Comparison of ENCODE assay signal across 23 mouse cellular contexts in genomic region chr16:47482071-47482470, GRCm38 (mm10).
A peak's percentile ranks its signal among the peaks of the same experiment; 100 is the strongest.
DNase-seq lines count a peak whose midpoint lies in the region; ATAC-seq and TF ChIP-seq lines count a peak whose summit lies in the region.
"Had no signal": no experiment of that assay in that cellular context is flagged by ENCODE, and none has a peak within 500 bp of the region (broad histone marks: within the 10 kb centered on the region; RNA-seq: fewer than 3 reads in every experiment).

No protein-coding gene starts in this region.

- DNase-seq in hindbrain, embryonic 14.5 days (ENCODE audit: low spot score) = peak; percentile 30
- DNase-seq in brain, embryonic 14.5 days (ENCODE audit: low read depth) = peak; percentile 69
- no peak for DNase-seq in left cerebral cortex, adult 9 months (ENCODE audit: low spot score in 2 of 2)
- no peak for DNase-seq in ovary, adult 18-20 months (ENCODE audit: low spot score)
- DNase-seq: adrenal gland, adult 8-10 months; cerebellum, adult 8-10 months; cerebellum, postnatal 36 days; gastrocnemius, postnatal 36 days; heart, adult 2 months; kidney, adult 18-20 months; layer of hippocampus, adult 9-11 months; liver, embryonic 13.5 days; lung, adult 2 months; lung, postnatal 14 days; right cerebral cortex, postnatal 25 days; spleen, adult 18-20 months; thymus, postnatal 25 days had no signal

- TF ChIP-seq CTCF in brain, embryonic 14.5 days (IDR thresholded peaks at IDR 0.05; ENCODE audit: borderline replicate concordance, extremely low read depth, insufficient read depth, insufficient read length) = no peak

- no peak overlapping the region for H3K4me3 ChIP-seq in hindbrain, embryonic 14.5 days (replicated peaks; ENCODE audit: low read length)
- H3K4me3 ChIP-seq in hindbrain, embryonic 12.5 days = no peak overlapping the region
- H3K4me3 ChIP-seq in forebrain, embryonic 16.5 days (replicated peaks; ENCODE audit: low read length) = no peak overlapping the region
- no peak overlapping the region for H3K4me3 ChIP-seq in midbrain, embryonic 16.5 days (ENCODE audit: low read depth, low read length)
- H3K4me3 ChIP-seq: heart, adult 2 months; liver, embryonic 13.5 days had no signal

- no peak overlapping the region for H3K4me2 ChIP-seq in hindbrain, embryonic 14.5 days (replicated peaks)
- no peak overlapping the region for H3K4me2 ChIP-seq in hindbrain, embryonic 12.5 days (replicated peaks)
- H3K4me2 ChIP-seq in forebrain, embryonic 16.5 days (ENCODE audit: low read length) = no peak overlapping the region
- H3K4me2 ChIP-seq in midbrain, embryonic 16.5 days (ENCODE audit: low read length) = no peak overlapping the region
- H3K4me2 ChIP-seq: liver, embryonic 13.5 days had no signal

- TF ChIP-seq POLR2A in brain, embryonic 14.5 days (IDR thresholded peaks at IDR 0.05; ENCODE audit: borderline replicate concordance, extremely low read depth, insufficient read depth, insufficient read length, poor library complexity, severe bottlenecking) = no peak

- H3K9me3 ChIP-seq in hindbrain, embryonic 14.5 days (ENCODE audit: control insufficient read depth, low read length) = no peaks in the 10 kb centered on the region
- H3K9me3 ChIP-seq in hindbrain, embryonic 12.5 days (replicated peaks) = no peaks in the 10 kb centered on the region
- no peaks in the 10 kb centered on the region for H3K9me3 ChIP-seq in forebrain, embryonic 16.5 days (ENCODE audit: control insufficient read depth, low read length)
- no peaks in the 10 kb centered on the region for H3K9me3 ChIP-seq in midbrain, embryonic 16.5 days (replicated peaks; ENCODE audit: control insufficient read depth, low read length, poor library complexity, severe bottlenecking)
- H3K9me3 ChIP-seq: liver, embryonic 13.5 days had no signal

- peaks cover 4% of the 10 kb centered on the region for H3K27me3 ChIP-seq in hindbrain, embryonic 14.5 days (ENCODE audit: control insufficient read depth, insufficient read depth, low read length)
- peaks cover 3% of the 10 kb centered on the region; the same call in 1 of the 2 replicates for H3K27me3 ChIP-seq in hindbrain, embryonic 12.5 days
- no peaks in the 10 kb centered on the region for H3K27me3 ChIP-seq in forebrain, embryonic 16.5 days (replicated peaks; ENCODE audit: control insufficient read depth, insufficient read depth, low read length)
- H3K27me3 ChIP-seq in midbrain, embryonic 16.5 days (ENCODE audit: control insufficient read depth, insufficient read depth, low read depth, low read length) = no peaks in the 10 kb centered on the region
- H3K27me3 ChIP-seq: liver, embryonic 13.5 days had no signal

- ATAC-seq in hindbrain, embryonic 14.5 days (ENCODE audit: low FRiP score) = no peak; the same call in 1 of the 2 replicates
- no peak for ATAC-seq in hindbrain, embryonic 12.5 days (ENCODE audit: low FRiP score)
- ATAC-seq in forebrain, embryonic 16.5 days = 0 out of 2 replicates have a peak, but pooled peaks have one; percentile 38
- ATAC-seq in midbrain, embryonic 16.5 days = peak; percentile 86
- ATAC-seq: activated CD4-positive, CD25-positive, alpha-beta regulatory T cell, adult 4 months; inflammation-experienced regulatory T-cells, adult 6 months had no signal

- H3K9ac ChIP-seq in hindbrain, embryonic 14.5 days = no peak overlapping the region
- no peak overlapping the region for H3K9ac ChIP-seq in hindbrain, embryonic 12.5 days
- H3K9ac ChIP-seq in forebrain, embryonic 16.5 days (replicated peaks; ENCODE audit: low read depth, low read length) = no peak overlapping the region
- no peak overlapping the region for H3K9ac ChIP-seq in midbrain, embryonic 16.5 days (ENCODE audit: low read depth, low read length)
- H3K9ac ChIP-seq: liver, embryonic 13.5 days had no signal

- no peak overlapping the region for H3K27ac ChIP-seq in hindbrain, embryonic 14.5 days
- no peak overlapping the region for H3K27ac ChIP-seq in hindbrain, embryonic 12.5 days
- H3K27ac ChIP-seq in forebrain, embryonic 16.5 days (ENCODE audit: low read length) = no peak overlapping the region
- H3K27ac ChIP-seq in midbrain, embryonic 16.5 days (ENCODE audit: low read length) = no peak overlapping the region; the same call in 1 of the 2 replicates
- H3K27ac ChIP-seq: heart, adult 2 months; kidney, postnatal 0 days; liver, embryonic 13.5 days had no signal

- WGBS in hindbrain, embryonic 14.5 days = 21% methylated on average over 2 of the region's 2 CpGs
- WGBS in hindbrain, embryonic 12.5 days = 38% methylated on average over 2 of the region's 2 CpGs
- 33% methylated on average over 2 of the region's 2 CpGs for WGBS in forebrain, embryonic 16.5 days
- whole genome bisulfite sequencing in midbrain, embryonic 16.5 days = 15% methylated on average over 2 of the region's 2 CpGs

- H3K36me3 ChIP-seq in hindbrain, embryonic 14.5 days (replicated peaks; ENCODE audit: control insufficient read depth, insufficient read depth) = no peaks in the 10 kb centered on the region
- H3K36me3 ChIP-seq in hindbrain, embryonic 12.5 days = no peaks in the 10 kb centered on the region
- no peaks in the 10 kb centered on the region for H3K36me3 ChIP-seq in forebrain, embryonic 16.5 days (ENCODE audit: control insufficient read depth, insufficient read depth)
- no peaks in the 10 kb centered on the region for H3K36me3 ChIP-seq in midbrain, embryonic 16.5 days (ENCODE audit: control insufficient read depth, insufficient read depth, low read length)
- H3K36me3 ChIP-seq: liver, embryonic 13.5 days had no signal

- H3K4me1 ChIP-seq in hindbrain, embryonic 14.5 days (replicated peaks; ENCODE audit: control insufficient read depth, insufficient read depth, low read length) = no peaks in the 10 kb centered on the region
- H3K4me1 ChIP-seq in hindbrain, embryonic 12.5 days = no peaks in the 10 kb centered on the region
- H3K4me1 ChIP-seq in forebrain, embryonic 16.5 days (replicated peaks; ENCODE audit: control insufficient read depth, insufficient read depth, low read length) = no peaks in the 10 kb centered on the region
- peaks cover 3% of the 10 kb centered on the region; the same call in 1 of the 2 replicates for H3K4me1 ChIP-seq in midbrain, embryonic 16.5 days (ENCODE audit: control insufficient read depth, insufficient read depth, low read length)
- H3K4me1 ChIP-seq: liver, embryonic 13.5 days had no signal

Comparison
In these comparisons a context has a peak if more than half of its experiments do, and no peak if none do; other contexts are left out.
1. ATAC-seq: peak in forebrain, embryonic 16.5 days (single experiment) and midbrain, embryonic 16.5 days (single experiment); none in hindbrain, embryonic 14.5 days (single experiment) and hindbrain, embryonic 12.5 days (single experiment).
2. DNase-seq: peak in hindbrain, embryonic 14.5 days (single experiment) and brain, embryonic 14.5 days (single experiment); none in left cerebral cortex, adult 9 months (0 of 2) and ovary, adult 18-20 months (single experiment).